Mouse (Mus musculus): Measurements from ENCODE around the gene Hes2. TPM values are rescaled to one million over a fixed set of nuclear protein-coding genes. Genes with fewer than 3 reads are reported as not detected.

Hes2 gene
- under 1 TPM in 1 of 2 experiments, not detected in 1; 0.17 TPM for polyA plus RNA-seq (2017; shearing (Covaris generic))

GRCm38 (mm10) chr4:152158585-152159284, at the start of gene Hes2:
Gene Hes2, plus strand, starts transcription at chr4:152158867.

GRCm38 (mm10) chr4:152115921-152116612, 42.6 kb upstream of the Hes2 start, which contains the start of gene Tnfrsf25:
Gene Tnfrsf25, plus strand, starts transcription at chr4:152115934.

DNA sequence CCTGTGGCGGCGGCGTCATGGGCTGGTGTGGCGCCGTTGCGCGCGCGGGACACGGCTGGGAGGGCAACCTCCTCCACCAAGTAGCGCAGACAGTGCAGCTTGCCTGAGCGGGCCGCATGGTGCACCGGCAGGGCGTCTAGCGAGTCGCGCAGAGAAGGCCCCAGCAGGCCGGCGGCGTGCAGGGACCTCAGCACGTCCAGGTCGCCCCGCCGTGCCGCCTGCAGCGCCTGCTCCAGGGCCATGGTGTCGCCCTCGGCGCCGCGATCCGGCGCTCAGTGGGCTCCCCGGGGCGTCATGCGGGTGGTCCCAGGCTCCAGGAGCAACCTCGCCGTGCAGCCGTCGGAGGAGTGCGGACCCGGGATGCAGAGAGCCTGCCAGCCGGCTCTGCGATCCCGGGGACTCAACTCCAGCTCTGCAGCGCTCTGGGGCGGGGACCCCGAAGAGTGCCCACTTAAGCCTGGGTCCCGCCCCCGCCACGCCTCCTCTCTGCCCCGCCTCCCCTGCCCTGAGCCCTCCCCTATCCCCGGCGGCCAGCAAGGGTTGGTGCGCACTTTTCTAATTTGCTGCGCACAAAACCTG, 6.6 kb upstream of the Hes2 start, which contains the start of gene Espn:
Gene Espn, minus strand, starts transcription at position 406 of the 579 bp plus-strand sequence.

DNA sequence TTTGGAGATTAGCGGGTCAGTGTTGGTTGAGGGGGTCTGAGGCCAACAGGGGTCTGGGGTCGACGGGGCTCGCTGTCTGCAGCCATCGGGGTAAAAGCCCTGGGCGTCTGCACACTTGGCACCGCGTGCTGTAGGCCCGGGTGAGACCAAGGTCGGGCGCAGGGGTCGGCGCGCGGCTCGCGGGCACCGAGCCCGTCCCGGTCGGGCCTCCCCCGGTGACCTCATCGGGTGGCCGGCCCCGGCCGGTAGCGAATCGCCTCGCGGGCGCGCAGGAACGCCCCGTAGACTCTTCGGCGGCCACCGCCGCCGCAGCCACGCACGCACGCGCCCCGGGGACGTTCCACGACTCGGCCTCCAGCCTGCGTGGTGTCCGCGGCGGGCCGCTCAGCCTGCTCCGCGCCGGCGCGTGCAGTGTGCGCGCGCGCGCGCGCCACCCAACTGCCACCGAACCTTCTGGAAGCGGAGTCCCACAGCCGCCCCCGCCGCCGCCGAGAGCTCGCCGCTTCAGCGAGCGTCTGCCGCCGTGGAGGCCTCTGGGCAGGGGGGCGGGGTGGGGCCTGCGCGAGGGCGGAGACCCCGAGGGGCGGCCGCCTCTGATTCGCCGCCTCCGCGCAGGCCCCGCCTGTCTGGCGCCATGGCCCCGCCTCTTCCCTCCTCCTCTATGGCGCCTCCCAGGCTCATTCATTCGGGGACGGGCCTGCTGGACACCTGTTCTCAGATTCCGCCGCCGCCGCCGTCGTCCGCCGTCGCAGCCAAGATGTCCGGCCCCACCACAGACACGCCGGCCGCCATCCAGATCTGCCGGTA, 19.1 kb downstream of the Hes2 start, which contains the start of gene Acot7:
Gene Acot7, plus strand, starts transcription at position 598 of the 807 bp plus-strand sequence.

Other genes with a start within 250 kb of the Hes2 start
- gene Dnajc11, start 225.2 kb upstream of the Hes2 start, polyA plus RNA-seq (2017; shearing (Covaris generic)), result 10 to 100 TPM; 39.6 to 50.9 TPM
- gene Thap3, start 169.9 kb upstream of the Hes2 start, polyA plus RNA-seq (2017; shearing (Covaris generic)), result 100 to 1,000 TPM in 1 of 2 experiments, 10 to 100 TPM in 1; 96.1 to 108 TPM
- gene Phf13, start 162.6 kb upstream of the Hes2 start, polyA plus RNA-seq (2017; shearing (Covaris generic)), result 10 to 100 TPM in 1 of 2 experiments, 1 to 10 TPM in 1; 9.8 to 17.5 TPM
- gene Klhl21, start 150.1 kb upstream of the Hes2 start, polyA plus RNA-seq (2017; shearing (Covaris generic)), result 10 to 100 TPM; 10.1 to 14.7 TPM
- gene Zbtb48, start 131.2 kb upstream of the Hes2 start, polyA plus RNA-seq (2017; shearing (Covaris generic)), result 10 to 100 TPM; 21.2 to 27.7 TPM
- gene Tas1r1, start 120.3 kb upstream of the Hes2 start, polyA plus RNA-seq (2017; shearing (Covaris generic)), result under 1 TPM in 1 of 2 experiments, not detected in 1; 0.07 TPM
- gene Nol9, start 119.5 kb upstream of the Hes2 start, polyA plus RNA-seq (2017; shearing (Covaris generic)), result 10 to 100 TPM; 36.6 to 38.0 TPM
- gene Plekhg5, start 86.4 kb upstream of the Hes2 start, polyA plus RNA-seq (2017; shearing (Covaris generic)), result 1 to 10 TPM; 6.9 to 9.2 TPM
- gene Tnfrsf25, start 42.9 kb upstream of the Hes2 start, polyA plus RNA-seq (2017; shearing (Covaris generic)), result 100 to 1,000 TPM; 104 to 200 TPM
- gene Espn, start 6.5 kb upstream of the Hes2 start, polyA plus RNA-seq (2017; shearing (Covaris generic)), result 10 to 100 TPM; 22.4 to 22.6 TPM
- gene Acot7, start 19.3 kb downstream of the Hes2 start, polyA plus RNA-seq (2017; shearing (Covaris generic)), result 100 to 1,000 TPM in 1 of 2 experiments, 10 to 100 TPM in 1; 53.7 to 161 TPM
- under 1 TPM; 0.20 to 0.23 TPM for gene Gpr153, start 115.4 kb downstream of the Hes2 start, polyA plus RNA-seq (2017; shearing (Covaris generic))
- gene Hes3, start 132.8 kb downstream of the Hes2 start, polyA plus RNA-seq (2017; shearing (Covaris generic)), result under 1 TPM in 1 of 2 experiments, not detected in 1; 0.18 TPM
- 10 to 100 TPM; 13.3 to 19.7 TPM for gene Icmt, start 138.4 kb downstream of the Hes2 start, polyA plus RNA-seq (2017; shearing (Covaris generic))
- under 1 TPM in 1 of 2 experiments, not detected in 1; 0.31 TPM for gene Rnf207, start 160.1 kb downstream of the Hes2 start, polyA plus RNA-seq (2017; shearing (Covaris generic))
- gene Rpl22, start 166.9 kb downstream of the Hes2 start, polyA plus RNA-seq (2017; shearing (Covaris generic)), result 100 to 1,000 TPM; 425 to 627 TPM
- gene Chd5, start 179.8 kb downstream of the Hes2 start, polyA plus RNA-seq (2017; shearing (Covaris generic)), result under 1 TPM; 0.02 to 0.10 TPM

Data from activated CD4-positive, CD25-positive, alpha-beta regulatory T cell (primary cell).